Mouse (Mus musculus): Measurements from ENCODE around the gene Slc30a1. TPM values are rescaled to one million over a fixed set of nuclear protein-coding genes. Genes with fewer than 3 reads are reported as not detected.

Slc30a1 gene
- polyA plus RNA-seq, 1 experiment = 8.8 TPM

GRCm38 (mm10) chr1:191943638-191944037 is 37.1 kb downstream of the Slc30a1 start:
- no peak for DNase-seq (ENCODE audit: low read depth)

- DNase-seq (ENCODE audit: low read depth) = no peak
These were observed 38.8 kb downstream of the Slc30a1 start for GRCm38 (mm10) chr1:191945341-191945740.

GRCm38 (mm10) chr1:191945756-191946155 is 39.2 kb downstream of the Slc30a1 start:
- DNase-seq (ENCODE audit: low read depth) = no peak

GRCm38 (mm10) chr1:191946261-191946660 is 39.7 kb downstream of the Slc30a1 start:
- no peak for DNase-seq (ENCODE audit: low read depth)

- no peak for DNase-seq (ENCODE audit: low read depth)
These were observed 40.3 kb downstream of the Slc30a1 start for GRCm38 (mm10) chr1:191946835-191947234.

- no peak for DNase-seq (ENCODE audit: low read depth)
These were observed 41.2 kb downstream of the Slc30a1 start for GRCm38 (mm10) chr1:191947796-191948195.

- no peak for DNase-seq (ENCODE audit: low read depth)
These were observed 42.0 kb downstream of the Slc30a1 start for GRCm38 (mm10) chr1:191948600-191948999.

- no peak for DNase-seq (ENCODE audit: low read depth)
These were observed 44.0 kb downstream of the Slc30a1 start for GRCm38 (mm10) chr1:191950611-191951010.

GRCm38 (mm10) chr1:191952733-191953335 is 46.3 kb downstream of the Slc30a1 start:
- no peak for DNase-seq (ENCODE audit: low read depth)

- DNase-seq (ENCODE audit: low read depth) = no peak
These were observed 48.5 kb downstream of the Slc30a1 start for GRCm38 (mm10) chr1:191955101-191955500.

GRCm38 (mm10) chr1:191956261-191956660 is 49.7 kb downstream of the Slc30a1 start:
- no peak for DNase-seq (ENCODE audit: low read depth)

- no peak for DNase-seq (ENCODE audit: low read depth)
These were observed 50.3 kb downstream of the Slc30a1 start for GRCm38 (mm10) chr1:191956871-191957270.

GRCm38 (mm10) chr1:191957321-191957720 is 50.8 kb downstream of the Slc30a1 start:
- DNase-seq (ENCODE audit: low read depth) = no peak

GRCm38 (mm10) chr1:191960946-191961345 is 54.4 kb downstream of the Slc30a1 start:
- no peak for DNase-seq (ENCODE audit: low read depth)

Other genes with a start within 250 kb of the Slc30a1 start
- 51.3 and 95.7 TPM in 2 replicates for gene Lpgat1, start 188.9 kb upstream of the Slc30a1 start, polyA plus RNA-seq (2012; rRNA removed)
- gene Nek2, start 85.3 kb upstream of the Slc30a1 start, polyA plus RNA-seq (2012; rRNA removed) = 1.2 and 1.6 TPM in 2 replicates
- gene Rd3, start 70.6 kb downstream of the Slc30a1 start, polyA plus RNA-seq (2012; rRNA removed) = 0.68 and 1.6 TPM in 2 replicates
- gene Traf5, start 185.8 kb downstream of the Slc30a1 start, polyA plus RNA-seq (2012; rRNA removed) = 13.4 and 14.0 TPM in 2 replicates
- gene Rcor3, start 231.3 kb downstream of the Slc30a1 start, polyA plus RNA-seq (2012; rRNA removed) = 34.3 and 37.5 TPM in 2 replicates